Mouse (Mus musculus): ENCODE results near the gene Bcl3.
"Not testable (repeated sequence)": the region's sequence is repeated elsewhere in the genome, so short reads cannot be mapped to it uniquely, and the experiment has no call there.

Gene Bcl3

DNA sequence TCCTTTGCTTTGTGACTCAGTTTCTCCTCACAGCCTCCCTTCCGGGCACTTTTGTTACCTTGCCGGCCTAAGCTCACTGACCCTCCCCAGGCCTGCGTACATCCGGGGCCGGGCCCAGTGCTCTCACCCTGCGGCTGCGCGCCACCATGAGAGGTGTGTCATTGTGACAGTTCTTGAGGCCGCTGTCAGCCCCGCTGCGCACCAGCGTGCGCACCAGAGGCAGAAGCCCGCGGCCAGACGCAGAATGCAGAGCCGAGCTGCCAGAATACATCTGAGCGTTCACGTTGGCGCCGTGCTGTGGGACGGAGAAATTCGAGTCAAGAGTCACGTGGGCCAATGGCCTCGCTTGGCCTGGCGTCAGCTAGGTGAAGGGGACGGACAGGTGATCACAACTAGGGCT lies 13.2 kb downstream of the Bcl3 start:
- in situ Hi-C loops (cut with MboI, MseI), result no loop called here

DNA sequence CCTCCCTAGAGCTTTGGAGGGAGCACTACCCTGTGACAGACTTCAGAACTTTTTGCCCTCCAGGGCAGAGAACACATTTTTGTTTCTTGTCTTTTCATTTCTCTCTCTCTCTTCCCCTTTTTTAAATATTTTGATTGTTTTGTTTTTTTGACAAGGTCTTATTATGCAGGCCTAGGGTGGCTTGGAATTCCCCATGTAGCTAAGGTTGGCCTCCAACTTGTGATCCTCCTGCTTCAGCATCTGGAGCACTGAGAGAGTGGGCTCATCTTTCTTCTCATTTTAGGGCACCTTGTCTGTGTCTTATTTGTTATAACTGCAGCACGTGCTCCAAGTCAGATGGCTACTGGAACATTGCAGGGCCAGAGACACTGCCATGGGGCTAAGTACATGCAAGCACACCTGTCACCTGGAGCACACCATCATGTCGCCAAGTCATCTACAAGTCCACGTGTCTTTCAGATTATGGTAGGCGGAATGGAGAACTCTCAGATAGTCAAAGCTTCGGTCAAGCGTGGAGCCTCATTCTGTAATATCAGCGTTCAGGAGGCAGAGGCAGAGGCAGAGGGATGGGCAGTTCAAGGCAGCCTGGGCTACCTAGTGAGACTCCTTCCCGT lies 16.1 kb downstream of the Bcl3 start:
- in situ Hi-C loops (cut with MboI, MseI), result no loop called here

DNA sequence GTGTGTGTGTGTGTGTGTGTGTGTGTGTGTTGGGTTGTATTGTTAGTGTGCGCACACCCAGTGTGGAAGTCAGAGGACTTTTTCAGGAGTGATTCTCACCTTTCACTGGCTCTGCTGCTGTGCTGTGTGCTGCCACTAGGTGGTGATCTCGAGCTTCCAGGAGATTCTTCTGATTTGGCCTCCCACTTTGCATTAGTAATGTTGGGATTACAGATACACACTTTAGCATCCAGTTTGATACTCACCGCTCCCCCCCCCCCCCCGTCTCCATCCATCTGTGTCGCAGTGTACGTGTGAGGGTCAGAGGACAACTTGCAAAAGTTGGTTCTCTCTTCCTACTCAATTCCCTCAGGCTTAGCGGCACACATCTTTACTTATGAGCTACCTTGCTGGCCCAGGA lies 19.6 kb downstream of the Bcl3 start:
- in situ Hi-C loops (cut with MboI, MseI), result loop anchor here (5.0 kb wide), 1 partner anchor 39 kb away; no protein-coding TSS in a partner anchor

DNA sequence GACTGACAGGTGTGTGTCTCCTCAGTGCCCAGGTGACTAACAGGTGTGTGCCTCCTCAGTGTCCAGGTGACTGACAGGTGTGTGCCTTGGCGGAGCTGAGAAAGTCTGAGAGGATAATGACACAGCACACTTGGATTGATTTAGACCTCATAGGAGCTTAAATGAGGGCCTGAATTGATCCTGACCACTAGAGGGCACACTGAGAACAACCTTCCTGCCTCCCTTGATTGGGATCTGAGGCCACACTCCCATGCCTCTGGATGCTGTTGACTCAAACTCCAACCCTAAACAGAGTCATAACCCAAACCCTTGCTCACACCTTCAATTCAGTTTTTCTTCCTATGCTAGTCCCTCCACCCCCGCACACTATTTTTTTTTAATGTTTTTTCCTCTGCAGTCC lies 21.8 kb downstream of the Bcl3 start:
- in situ Hi-C loops (cut with MboI, MseI), result loop anchor here (5.0 kb wide), 1 partner anchor 42 kb away; no protein-coding TSS in a partner anchor

DNA sequence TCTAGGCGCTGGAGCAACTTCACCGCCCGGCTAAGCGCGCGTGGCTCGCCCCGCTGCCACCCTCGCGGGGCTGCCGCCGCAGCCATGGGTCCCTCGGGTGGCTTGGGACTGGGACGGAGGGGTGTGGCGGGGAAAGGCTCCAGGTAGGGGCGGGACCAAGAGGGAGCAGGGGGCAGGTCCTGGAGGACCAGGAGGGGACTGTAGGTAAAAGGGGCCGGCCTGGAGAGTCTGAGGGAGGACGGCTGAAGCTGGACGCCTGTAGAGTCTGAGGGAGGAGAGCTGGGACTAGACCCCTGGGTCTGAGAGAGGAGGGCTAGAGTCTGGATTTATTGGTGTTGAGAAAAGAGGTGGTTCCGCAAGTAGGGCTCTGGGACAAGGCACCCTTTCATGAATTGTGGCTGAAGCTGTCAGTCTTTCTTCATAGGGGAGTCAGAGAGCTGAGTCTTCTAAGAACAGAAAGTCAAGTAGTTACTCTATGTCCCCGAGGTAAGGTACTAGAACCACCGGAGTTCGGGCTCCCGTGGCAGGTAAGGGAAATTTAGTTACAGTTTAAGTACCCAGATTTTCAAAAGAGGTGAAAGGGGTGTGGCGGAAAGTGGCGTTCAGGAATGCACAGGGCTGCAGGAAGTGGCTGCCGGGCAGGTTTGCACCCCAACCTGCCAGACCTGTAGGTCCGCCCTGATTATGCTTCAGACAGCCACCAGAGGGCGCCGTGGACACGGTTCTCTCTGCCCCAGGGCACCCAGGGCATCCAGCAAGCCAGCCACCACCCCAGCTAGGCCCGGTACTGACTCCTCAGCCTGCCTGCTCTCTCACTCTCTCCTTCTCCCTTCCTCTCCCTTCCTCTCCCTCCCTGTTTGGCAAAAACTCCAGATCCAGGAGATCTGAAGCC lies 25.6 kb downstream of the Bcl3 start, which contains the start of gene Cblc:
Cblc (minus strand) TSS at position 113 of the 892 bp plus-strand sequence.
- in situ Hi-C loops (cut with MboI, MseI), result no loop called here

DNA sequence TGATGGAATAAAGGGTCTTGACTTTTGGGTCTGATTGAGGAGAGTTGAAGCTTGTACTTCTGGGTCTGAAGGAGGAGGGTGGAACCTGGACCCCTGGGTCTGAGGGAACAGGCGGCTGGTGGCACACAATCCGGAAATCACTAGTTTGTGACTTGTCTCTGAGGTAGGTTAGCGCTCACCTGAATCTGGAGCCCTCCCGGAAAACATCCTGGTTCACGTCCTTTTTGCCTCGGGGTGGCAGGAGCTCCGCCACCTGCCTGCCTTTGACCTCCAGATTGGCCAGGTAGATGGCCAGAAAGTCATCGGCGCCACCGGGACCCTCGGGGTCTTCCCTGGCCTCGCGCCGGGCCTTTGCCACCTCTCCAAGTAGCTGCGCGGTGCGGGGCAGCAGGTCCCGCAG lies 26.3 kb downstream of the Bcl3 start:
- in situ Hi-C loops (cut with MboI, MseI), result no loop called here

DNA sequence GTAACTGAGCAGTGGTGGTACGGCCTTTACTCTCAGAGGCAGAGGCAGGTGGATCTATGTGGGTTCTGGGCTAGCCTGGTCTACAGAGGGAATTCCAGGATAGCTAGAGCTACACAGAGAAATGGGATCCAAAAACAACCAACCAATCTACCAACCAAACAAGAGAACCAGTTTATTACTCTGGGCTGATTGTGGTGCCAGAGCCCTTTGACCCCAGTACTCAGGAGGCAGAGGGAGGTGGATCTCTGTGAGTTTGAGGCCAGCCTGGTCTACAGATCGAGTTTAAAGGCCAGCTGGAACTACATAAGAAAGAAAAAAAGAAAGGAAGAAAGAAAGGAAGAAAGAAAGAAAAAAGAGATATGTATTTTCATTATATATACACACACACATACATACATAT lies 27.3 kb downstream of the Bcl3 start:
- in situ Hi-C loops (cut with MboI, MseI), result no loop called here

DNA sequence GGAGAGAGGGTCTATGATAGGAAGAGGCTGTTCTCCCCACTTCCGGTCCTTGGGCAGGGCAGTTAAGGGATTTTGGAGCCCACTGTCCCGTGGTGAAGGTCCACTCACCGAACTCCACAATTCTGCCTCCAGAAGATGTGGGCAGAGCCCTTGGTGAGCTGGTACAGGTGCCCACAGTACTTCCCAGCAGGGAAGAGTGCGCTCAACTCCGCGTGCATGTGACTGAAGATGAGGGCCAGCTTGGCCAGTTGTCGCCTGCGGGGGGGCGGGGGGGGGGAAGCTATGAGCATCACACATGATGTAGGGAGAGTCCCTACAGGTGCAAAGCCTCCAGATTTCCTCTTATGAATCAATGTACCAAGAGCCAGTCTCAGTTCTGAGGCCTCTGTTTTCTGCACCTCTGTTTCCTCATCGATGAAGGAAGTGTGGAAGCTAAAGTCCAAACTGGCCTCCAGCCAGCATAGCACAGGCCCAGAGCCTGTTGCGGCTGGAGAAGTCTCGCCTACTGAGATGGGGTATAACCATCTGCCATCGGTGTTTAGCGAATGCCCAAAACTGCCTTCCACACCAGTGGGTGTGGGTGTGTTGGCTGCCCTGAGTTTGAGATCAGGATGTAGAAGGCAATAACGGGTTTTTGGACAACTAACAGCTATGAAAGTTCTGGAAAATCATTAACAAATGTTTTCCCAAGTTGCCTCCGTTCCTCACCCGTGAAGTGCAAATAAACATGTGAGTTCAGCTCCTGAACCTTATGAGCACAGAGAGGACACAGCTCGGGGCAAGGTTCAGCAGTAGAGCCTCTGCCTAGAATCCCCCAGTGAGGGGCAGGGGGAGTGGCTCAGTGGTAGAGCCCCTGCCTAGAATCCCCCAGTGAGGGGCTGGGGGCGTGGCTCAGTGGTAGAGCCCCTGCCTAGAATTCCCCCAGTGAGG lies 29.6 kb downstream of the Bcl3 start:
- in situ Hi-C loops (cut with MboI, MseI), result no loop called here

DNA sequence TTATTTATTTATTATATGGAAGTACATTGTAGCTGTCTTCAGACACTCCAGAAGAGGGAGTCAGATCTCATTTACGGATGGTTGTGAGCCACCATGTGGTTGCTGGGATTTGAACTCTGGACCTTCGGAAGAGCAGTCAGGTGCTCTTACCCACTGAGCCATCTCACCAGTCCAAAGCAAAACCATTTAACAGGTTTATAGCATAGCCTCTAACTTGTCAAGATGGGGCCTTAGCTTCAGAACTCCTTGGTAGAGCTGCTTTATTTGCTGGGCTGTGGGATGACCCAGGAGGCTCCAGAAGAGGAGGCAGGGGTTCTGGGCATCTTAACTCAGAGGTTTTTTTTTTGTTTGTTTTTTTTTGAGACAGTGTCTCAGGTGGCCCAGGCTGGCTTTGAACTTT lies 31.1 kb downstream of the Bcl3 start:
- in situ Hi-C loops (cut with MboI, MseI), result not testable (repeated sequence)

DNA sequence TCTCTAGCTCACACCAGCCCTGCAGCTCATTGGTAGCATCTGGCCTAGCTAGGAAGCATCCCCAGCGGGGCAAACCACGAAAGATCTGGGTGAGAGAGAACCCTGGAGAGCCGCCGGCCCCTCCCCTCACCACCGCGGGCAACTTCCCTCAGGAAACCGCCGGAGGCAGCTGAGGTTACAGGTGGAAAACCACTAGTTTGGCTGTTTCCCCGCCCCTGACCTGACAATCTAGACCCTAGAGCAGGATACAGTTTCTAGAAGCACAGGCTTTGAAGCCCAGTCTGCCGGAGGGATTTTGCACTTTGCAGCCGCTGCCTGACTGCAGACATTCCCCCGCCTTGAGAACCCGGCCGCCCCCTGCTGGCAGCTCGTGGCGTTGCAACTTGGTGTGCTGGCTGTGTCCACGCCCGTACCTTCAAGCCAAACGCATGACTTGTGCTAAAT lies 32.6 kb downstream of the Bcl3 start:
- in situ Hi-C loops (cut with MboI, MseI), result loop anchor here (5.0 kb wide), 1 partner anchor 38 kb away; the partner anchor contains the start of gene Nectin2

DNA sequence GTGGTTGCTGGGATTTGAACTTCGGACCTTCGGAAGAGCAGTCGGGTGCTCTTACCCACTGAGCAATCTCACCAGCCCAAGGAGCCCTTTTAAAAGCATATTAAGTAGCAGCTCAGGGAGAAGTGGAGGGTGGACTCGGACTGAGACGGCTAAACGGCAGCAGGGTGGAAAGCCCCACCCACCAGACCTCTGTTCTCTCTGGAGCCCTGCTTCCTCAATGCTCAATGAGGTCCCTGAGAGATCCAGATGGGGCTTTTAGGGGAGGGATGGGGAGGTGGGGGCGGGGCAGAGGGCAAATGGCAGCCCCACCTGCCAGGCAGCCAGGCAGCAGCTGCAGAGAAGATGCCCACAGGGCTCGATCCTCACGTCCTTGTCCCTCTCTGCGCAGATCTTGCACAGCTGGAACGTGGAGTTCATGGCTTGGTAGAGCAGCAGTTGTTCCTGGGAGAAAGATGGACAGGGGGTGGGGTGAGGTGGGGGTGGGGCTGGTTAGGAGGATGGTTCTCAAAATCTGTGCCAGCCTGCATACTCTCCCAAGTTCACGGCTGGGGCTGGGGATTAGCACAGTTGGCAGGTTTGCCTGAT lies 36.6 kb downstream of the Bcl3 start:
- in situ Hi-C loops (cut with MboI, MseI), result loop anchor here (5.0 kb wide), 1 partner anchor 34 kb away; the partner anchor contains the start of gene Nectin2

DNA sequence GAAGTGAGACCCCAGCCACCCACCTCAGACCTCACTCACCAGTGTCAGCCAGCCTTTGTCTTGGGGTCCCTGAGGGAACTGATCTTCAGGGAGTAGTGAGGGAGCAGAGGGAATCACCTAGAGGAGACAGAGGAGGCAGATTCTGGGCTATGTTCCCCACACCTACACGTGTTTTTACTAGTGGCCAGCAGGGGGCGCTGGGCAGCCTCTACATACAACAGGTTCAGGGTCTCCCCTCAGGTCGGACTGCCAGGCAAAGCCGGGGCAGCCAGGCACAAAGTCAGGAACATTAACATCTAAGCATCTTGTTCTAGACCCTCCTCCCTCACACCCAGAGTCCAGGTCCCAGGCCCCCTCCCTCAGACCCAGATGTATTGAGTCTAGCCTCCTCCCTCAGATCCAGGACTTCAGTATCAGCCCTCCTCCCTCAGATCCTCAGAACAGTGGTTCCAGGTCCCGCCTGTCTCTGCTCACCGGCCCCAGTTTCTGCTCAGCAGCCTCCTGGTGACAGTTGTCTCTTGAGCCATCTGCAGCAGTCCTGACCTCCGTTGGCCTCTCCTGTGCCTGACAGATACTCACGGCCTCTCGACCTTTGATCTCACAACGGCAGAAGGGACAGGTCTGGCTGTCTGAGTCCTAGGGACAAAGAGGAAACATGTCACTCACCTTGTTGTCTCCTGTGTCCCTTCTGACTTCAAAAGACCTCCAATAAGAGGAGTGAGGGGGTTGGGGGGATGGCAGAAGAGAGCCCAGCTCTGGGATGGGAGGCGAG lies 37.6 kb downstream of the Bcl3 start:
- in situ Hi-C loops (cut with MboI, MseI), result loop anchor here (5.0 kb wide), 1 partner anchor 33 kb away; the partner anchor contains the start of gene Nectin2

DNA sequence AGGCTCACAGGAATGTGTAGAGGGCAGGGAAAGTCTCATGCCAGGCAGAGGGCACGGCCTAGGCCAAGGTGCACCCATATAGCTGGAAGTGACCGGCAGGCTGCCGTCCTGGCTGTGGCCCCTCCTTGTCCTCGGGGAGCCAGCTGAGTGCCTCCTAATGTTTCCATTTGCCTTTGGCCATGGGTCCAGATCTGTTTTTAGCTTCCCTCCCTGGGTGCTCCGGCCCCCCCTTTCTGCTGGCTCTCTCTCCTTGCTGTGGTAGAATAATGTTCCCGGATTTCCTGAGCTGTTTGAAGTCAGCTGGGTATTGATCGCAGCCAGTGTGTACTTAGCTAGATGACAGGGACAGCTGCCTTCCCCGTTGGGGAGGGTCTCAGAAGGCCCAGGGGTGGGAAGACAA lies 38.9 kb downstream of the Bcl3 start:
- in situ Hi-C loops (cut with MboI, MseI), result no loop called here

DNA sequence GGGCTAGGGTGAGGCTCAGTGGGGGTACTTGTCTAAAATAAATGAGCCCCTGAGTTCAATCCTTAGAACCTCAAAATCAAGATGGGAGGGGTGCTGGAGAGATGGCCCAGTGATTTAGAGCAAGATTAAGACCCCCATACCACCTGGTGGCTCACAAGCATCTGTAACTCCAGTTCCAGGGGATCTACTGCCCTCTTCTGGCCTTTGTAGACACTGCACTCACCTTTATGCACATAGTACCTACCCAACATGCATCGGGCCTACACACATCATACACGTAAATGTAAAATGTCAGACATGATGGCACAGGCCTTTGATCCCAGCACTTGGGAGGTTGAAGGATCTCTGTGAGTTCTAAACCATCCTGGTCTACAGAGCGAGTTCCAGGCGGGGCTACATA lies 39.9 kb downstream of the Bcl3 start:
- in situ Hi-C loops (cut with MboI, MseI), result no loop called here

DNA sequence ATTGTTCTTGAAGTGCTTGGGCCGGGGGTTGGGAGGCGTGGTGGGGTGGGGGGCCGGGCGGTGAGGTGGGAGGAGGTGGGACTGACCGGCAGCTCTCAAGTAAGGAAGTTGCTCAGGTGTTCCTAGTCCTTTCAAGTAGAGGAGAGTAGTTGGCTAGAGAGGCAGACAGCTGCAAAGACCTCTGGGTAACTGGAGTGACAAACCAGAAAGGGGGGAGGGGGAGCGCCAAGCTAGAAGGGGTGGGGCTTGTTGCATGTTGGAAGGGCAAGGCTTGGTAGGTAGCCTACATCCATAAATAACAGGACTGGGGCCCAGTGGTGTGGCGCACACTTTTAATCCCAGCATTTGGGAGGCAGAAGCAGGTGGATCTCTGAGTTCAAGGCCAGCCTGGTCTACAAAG lies 40.8 kb downstream of the Bcl3 start:
- in situ Hi-C loops (cut with MboI, MseI), result no loop called here

DNA sequence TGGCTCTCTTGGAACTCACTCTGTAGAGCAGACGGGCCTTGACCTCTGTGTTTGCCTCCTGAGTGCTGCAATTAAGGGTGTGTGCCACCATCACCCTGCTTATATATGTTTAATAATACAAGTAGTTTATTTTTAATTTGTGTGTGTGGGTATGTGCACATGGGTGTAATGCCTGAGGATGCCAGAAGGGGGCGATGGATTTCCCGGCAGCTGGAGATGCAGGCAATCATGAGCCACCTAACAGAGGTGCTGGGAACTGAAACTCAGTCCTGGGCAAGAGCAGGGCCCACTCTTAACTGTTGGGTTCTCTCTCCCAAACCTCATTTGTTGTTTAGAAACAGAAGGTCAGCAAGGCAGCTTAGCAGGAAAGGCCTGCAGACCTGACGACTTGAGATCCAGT lies 42.7 kb downstream of the Bcl3 start:
- in situ Hi-C loops (cut with MboI, MseI), result no loop called here

DNA sequence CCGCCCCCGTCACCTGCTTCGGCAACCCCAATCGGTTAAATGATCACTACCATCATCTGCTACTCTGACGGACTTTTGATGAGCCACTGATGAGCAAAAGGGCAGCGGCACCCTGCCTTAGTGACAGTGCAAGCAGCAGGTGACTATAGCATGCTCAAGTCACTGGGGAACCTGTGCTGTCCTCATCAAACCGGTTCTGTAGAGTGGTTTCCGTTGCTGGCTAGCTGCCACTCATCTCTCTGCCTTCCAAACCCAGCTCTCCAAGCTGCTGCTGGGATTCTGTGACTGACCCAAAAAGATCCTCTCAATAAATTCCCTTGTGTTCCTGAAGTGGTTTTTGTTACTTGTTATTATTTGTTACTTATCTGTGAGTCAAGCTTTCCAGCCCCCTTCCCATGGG lies 43.9 kb downstream of the Bcl3 start:
- in situ Hi-C loops (cut with MboI, MseI), result no loop called here

DNA sequence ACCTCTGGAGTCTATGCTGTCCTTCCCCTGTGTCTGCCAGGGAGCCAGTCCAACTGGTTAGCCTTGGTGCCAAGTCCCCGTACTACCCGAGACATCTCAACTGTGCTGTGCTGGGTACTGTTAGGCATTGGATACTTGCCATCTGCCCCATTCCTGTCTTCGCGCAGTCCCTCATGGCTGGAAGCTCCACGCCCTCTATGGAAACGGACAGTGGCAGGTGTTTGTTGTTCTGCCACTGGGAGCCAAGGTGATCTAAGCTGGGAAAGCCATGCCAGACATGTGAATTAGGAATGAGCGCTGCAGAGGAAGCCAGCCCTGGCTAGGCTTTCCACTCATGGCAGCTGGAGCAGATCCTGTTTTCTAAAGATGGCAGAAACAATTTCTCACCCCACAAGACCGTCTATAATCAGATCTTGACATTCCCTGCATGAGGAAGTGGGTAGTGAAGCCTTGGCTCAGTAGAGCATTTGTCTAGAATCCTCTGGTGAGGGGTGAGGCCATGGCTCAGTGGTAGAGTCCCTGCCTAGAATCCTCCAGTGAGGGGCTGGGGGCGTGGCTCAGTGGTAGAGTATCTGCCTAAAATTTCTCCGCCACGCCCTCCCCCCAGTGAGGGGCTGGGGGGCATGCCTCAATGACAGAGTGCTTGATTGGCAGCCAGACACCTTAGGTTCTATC lies 45.4 kb downstream of the Bcl3 start:
- in situ Hi-C loops (cut with MboI, MseI), result no loop called here

DNA sequence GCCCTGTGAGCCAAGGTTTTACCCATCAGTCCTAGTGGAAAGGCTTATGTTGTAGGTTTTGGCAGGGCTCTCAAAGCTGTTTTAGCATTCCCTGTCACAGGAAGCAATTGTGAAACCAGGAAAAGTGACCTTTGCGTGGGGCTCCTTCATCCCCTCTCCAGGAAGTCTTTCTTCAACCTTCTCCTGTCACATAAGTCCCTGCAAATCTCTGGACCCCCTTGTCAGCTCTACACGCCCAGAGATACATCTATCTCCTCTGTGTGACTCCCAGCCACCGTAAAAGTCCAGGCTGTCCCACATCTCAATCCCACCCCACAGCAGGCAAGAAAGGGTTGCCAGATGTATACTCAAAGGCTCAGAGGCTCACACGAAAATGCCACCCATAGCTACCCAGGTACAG lies 50.9 kb downstream of the Bcl3 start:
- in situ Hi-C loops (cut with MboI, MseI), result no loop called here

DNA sequence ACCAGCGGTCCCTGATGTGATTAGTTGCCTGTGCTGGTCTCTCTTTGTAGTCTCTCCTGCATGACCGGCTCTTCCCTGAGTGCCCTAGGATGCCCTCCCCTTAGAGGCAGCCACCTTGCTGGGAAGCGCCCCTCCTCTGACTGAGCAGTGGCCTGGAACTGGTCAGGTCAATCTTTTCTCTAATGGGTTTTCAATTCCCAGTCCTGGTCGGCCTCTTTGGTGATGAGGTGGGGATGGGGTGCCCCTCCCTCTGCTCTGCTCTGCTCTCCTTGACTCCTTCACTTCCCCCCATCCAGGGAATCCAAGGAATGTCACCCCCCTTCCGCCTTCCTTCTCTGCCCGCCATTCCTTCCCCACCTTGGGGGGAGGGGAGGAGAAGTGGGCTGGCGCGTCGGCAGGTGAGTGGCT lies 51.6 kb downstream of the Bcl3 start, which contains the start of gene Bcam:
Bcam (minus strand) TSS at position 33 of the 408 bp plus-strand sequence.
- in situ Hi-C loops (cut with MboI, MseI), result no loop called here

Measured in T-helper 2 cell (primary cell).